Comparison of ENCODE assay signal across 27 mouse cellular contexts in genomic region chr3:148134646-148135045, GRCm38 (mm10).
"Had no signal": no experiment of that assay in that cellular context is flagged by ENCODE, and none has a peak within 500 bp of the region (broad histone marks: within the 10 kb centered on the region; RNA-seq: fewer than 3 reads in every experiment).

No protein-coding gene starts in this region.

- ATAC-seq: forebrain, embryonic 13.5 days; forebrain, embryonic 14.5 days; forebrain, embryonic 15.5 days; forebrain, embryonic 16.5 days; forebrain, postnatal 0 days had no signal

- H3K9me3 ChIP-seq: embryonic facial prominence, embryonic 10.5 days; embryonic facial prominence, embryonic 12.5 days; embryonic facial prominence, embryonic 13.5 days; embryonic facial prominence, embryonic 15.5 days; forebrain, embryonic 10.5 days; forebrain, embryonic 12.5 days; forebrain, embryonic 13.5 days; forebrain, embryonic 15.5 days had no signal

- H3K27me3 ChIP-seq: embryonic facial prominence, embryonic 12.5 days; embryonic facial prominence, embryonic 13.5 days; embryonic facial prominence, embryonic 15.5 days; forebrain, embryonic 12.5 days; forebrain, embryonic 13.5 days; forebrain, embryonic 15.5 days had no signal

- H3K36me3 ChIP-seq: embryonic facial prominence, embryonic 10.5 days; embryonic facial prominence, embryonic 12.5 days; embryonic facial prominence, embryonic 13.5 days; embryonic facial prominence, embryonic 15.5 days; forebrain, embryonic 10.5 days; forebrain, embryonic 12.5 days; forebrain, embryonic 15.5 days had no signal

- DNase-seq: cerebellum, adult 8-10 months; cerebellum, adult 9-10 months; cerebellum, adult 9-11 months; cerebellum, postnatal 14 days; cerebellum, postnatal 25 days; cerebellum, postnatal 36 days; embryo, embryonic 11 days; forebrain, postnatal 0 days; gastrocnemius, adult 2 months; gastrocnemius, postnatal 10 days; gastrocnemius, postnatal 14 days; gastrocnemius, postnatal 25 days; gastrocnemius, postnatal 36 days; heart, adult 11 months; heart, adult 18-20 months; heart, adult 2 months had no signal

- H3K4me2 ChIP-seq: embryonic facial prominence, embryonic 12.5 days; embryonic facial prominence, embryonic 13.5 days; embryonic facial prominence, embryonic 15.5 days; forebrain, embryonic 12.5 days; forebrain, embryonic 13.5 days; forebrain, embryonic 15.5 days had no signal

- H3K9ac ChIP-seq: embryonic facial prominence, embryonic 12.5 days; embryonic facial prominence, embryonic 13.5 days; embryonic facial prominence, embryonic 15.5 days; forebrain, embryonic 12.5 days; forebrain, embryonic 13.5 days; forebrain, embryonic 15.5 days; forebrain, postnatal 0 days had no signal

- H3K27ac ChIP-seq: embryonic facial prominence, embryonic 10.5 days; embryonic facial prominence, embryonic 12.5 days; embryonic facial prominence, embryonic 13.5 days; embryonic facial prominence, embryonic 15.5 days; forebrain, embryonic 10.5 days; forebrain, embryonic 12.5 days; forebrain, embryonic 13.5 days; forebrain, embryonic 15.5 days; gastrocnemius, adult 2 months; heart, adult 2 months had no signal

- H3K4me3 ChIP-seq: embryonic facial prominence, embryonic 10.5 days; embryonic facial prominence, embryonic 12.5 days; embryonic facial prominence, embryonic 13.5 days; embryonic facial prominence, embryonic 15.5 days; erythroblast, embryonic 14.5 days; forebrain, embryonic 10.5 days; forebrain, embryonic 12.5 days; forebrain, embryonic 13.5 days; forebrain, embryonic 15.5 days; gastrocnemius, adult 2 months; heart, adult 2 months had no signal

- H3K4me1 ChIP-seq: embryonic facial prominence, embryonic 10.5 days; embryonic facial prominence, embryonic 12.5 days; embryonic facial prominence, embryonic 13.5 days; embryonic facial prominence, embryonic 15.5 days; forebrain, embryonic 10.5 days; forebrain, embryonic 12.5 days; forebrain, embryonic 13.5 days; forebrain, embryonic 15.5 days had no signal
